Mouse (Mus musculus) right cerebral cortex, adult 2 months (tissue): ENCODE data around the gene Ror1.

Experiments used
- DNase-seq, 2 experiments: peaks; one replicate each; pipeline ENCODE4 v3.0.0; 2021 to 2022; ENCODE audit warnings: low spot score in 2 of 2

Gene Ror1

GRCm38 (mm10) chr4:100252646-100253045 lies 157.1 kb downstream of the Ror1 start:
- no peak for DNase-seq

DNA sequence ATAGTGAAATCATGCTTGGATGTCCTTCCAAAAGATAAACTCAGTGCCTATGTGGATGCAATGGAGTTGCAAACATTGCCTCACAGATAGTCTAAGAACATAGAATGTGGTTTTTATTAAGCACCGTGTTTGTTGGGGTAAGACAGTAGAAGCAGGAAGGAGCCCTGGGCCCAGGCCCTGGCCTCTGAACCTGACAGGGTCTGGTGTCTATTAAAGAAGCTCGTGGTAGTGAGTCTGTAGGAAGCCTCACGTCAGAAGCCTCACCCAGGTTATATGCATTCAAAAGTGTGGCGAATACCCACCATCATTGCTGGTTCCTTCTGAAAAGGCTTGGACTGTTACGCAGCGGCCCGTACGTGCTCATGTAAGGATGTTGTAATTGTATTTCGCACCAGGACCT lies 157.8 kb downstream of the Ror1 start:
- no peak for DNase-seq

DNA sequence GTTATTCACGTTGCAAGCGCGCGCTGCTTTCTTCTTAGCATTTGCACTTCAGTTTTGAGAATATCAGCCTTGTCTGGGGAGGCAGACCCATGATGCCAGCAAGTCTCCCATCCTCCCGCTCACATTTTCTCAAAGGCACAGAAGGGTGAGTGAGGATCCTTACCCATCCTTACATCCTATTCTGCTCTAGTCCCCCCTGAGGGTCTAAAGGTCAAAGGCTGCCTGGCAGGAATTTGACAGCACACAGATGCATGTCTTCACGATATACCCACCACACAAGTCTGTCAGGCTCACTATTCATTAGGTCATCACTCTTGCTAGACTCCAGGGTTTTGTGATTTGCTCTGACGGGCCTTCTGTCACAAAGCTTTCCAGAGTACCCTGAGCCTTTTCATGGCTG lies 158.2 kb downstream of the Ror1 start:
- no peak for DNase-seq

DNA sequence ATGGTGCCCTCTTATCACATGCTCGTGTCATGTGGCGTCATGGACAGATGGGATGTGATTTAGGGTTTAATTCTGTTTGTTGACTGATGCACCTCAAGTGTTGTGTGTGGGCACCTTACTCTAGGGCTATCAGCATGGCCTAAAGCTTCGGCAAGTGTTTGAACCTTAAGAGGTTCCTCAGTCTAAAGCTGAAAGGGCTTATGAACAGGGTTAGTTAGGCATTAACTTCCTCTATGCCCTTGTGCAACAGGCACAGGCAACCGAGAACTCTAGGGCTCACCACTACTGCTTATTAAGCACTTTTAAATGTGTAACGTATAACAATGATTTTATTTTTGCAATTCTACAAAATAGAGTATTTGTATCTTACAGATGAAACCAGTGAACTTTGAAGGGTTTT lies 162.9 kb downstream of the Ror1 start:
- DNase-seq, result no peak

GRCm38 (mm10) chr4:100263917-100264316 lies 168.3 kb downstream of the Ror1 start:
- DNase-seq, result no peak

DNA sequence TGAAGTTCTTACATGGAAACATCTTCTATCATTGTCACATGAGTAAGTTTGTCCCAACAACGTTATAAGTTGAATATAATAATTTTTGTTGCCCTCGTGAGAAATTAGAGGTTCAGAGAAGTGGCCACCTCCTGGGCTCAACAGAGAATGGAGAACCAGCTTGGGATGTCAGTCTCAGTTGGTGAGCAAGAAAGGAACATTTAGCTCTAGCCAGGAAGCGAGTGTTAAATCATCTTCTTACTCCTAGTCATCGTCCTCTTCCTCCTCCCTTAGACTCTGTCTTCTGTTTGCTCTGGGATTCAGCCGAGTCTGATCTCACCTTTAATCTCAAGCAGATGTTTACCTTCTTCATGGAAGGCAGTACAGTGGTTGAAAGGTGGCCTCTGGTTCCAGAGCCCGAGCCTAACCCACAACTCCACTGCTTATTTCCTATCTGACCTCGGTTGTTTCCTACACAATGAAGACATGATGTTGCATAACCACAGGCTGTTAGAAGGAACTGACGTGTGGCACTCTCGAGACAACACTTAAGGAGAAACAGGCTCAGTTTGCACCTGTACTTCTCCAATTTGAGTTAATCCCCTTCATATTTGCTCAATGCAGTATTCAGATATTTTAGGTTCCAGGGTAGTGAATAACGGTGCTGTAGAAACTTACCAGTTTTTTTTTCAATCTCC lies 175.6 kb downstream of the Ror1 start:
- DNase-seq, result no peak

GRCm38 (mm10) chr4:100271736-100272127 lies 176.1 kb downstream of the Ror1 start:
- no peak for DNase-seq

GRCm38 (mm10) chr4:100273356-100273755 lies 177.8 kb downstream of the Ror1 start:
- DNase-seq, result no peak

GRCm38 (mm10) chr4:100273807-100274480 lies 178.4 kb downstream of the Ror1 start:
- DNase-seq, result no peak

DNA sequence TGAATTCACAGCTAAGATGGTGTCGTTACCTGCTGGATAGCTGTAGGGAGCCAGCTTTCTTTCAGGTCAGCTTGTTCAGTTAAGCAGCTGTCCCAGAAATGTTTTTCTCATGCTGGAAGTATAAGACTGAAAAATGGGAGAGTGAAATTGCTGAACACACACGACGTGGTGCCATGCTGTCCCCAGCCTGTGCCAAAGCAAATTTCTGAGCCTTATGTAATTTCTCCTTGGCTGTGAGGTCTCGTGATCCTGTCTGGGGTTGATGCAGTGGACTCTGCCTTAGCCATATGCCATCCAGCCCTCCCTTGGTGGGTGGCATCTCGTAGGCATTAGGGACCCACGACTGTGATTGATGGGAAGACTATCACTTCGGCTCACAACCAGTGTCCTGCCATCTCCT lies 180.9 kb downstream of the Ror1 start:
- no peak for DNase-seq

DNA sequence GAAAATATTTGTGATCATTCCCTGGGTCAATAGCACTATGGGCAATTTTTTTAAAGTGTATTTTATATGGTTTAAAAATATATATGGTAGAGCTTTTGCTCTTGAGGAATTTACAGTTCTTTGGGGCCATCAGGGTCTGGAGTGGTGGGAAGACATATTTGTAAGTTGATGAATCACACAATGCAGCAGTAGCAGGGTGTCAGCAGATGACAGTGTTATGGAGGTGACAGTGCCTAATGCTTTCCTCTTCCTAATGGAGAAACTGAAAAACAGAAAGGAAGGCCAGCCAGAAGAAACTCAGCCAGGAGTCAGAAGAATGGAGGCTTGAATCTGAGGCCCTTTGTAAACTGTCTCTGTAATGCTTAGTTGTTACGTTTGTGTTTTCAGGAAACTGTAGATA lies 181.4 kb downstream of the Ror1 start:
- DNase-seq, result no peak

GRCm38 (mm10) chr4:100283171-100283880 lies 187.7 kb downstream of the Ror1 start:
- no peak for DNase-seq

- no peak for DNase-seq
Measured at GRCm38 (mm10) chr4:100284528-100284927, 188.9 kb downstream of the Ror1 start.

- no peak for DNase-seq
Measured at GRCm38 (mm10) chr4:100286111-100286541, 190.5 kb downstream of the Ror1 start.

GRCm38 (mm10) chr4:100286800-100287199 lies 191.2 kb downstream of the Ror1 start:
- no peak for DNase-seq

DNA sequence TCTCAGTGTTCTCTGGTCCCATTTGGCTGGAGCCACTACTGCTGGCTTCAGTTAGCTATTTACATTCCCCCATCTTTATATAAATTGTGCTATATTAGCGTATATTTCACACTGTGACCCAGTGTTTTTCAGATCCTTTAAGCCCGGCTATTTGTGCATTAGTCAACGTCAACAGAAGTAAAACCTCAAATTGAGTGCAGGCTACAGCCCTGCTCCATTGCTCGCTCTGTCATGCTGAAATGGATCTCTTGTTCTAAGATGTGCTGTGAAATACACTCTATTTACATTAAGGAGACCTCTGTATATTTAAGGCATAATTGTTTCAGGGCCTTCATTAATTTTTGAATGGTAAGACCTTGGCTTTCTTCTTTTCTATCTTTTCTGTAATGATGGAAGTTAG lies 192.2 kb downstream of the Ror1 start:
- DNase-seq, result no peak

- no peak for DNase-seq
Measured at GRCm38 (mm10) chr4:100291015-100291651, 195.5 kb downstream of the Ror1 start.

DNA sequence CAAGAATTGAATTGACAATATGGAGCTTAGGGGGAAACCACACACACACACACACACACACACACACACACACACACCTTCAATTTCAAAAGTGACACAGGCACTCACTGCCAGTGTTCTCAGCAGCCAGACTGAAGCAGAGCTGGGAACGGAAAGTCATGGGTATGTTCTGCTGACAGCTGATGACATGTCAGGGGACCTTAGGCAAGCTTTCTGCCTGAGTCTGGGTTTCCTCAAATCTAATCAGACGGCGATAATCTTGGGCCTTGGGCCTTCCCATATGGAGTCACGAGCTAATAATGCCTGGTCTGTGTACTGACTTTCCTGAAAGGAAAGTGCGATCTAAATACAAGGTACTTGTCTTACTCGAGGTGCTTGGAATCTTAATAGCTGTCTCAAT lies 202.1 kb downstream of the Ror1 start:
- DNase-seq, result no peak

DNA sequence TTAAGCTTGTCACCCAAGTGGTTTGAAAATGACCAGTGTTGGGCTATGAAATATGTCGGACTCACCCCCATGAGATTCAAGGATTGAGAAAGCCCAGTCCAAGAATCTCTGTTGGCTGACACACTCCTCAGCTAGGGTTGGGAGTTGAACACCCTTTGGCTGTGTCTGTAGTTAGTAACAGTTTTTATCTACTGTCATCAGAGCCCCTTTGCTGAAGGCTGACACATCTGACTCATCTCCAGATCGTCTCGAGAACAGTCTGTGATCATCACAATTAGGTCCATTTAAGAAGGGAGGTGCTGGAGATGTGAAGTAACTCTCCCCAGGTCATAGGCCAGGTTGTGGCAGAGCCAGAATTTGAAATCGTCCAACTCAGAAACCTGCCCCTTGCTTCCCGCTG lies 203.0 kb downstream of the Ror1 start:
- no peak for DNase-seq

- DNase-seq, result no peak
Measured at GRCm38 (mm10) chr4:100300171-100300570, 204.6 kb downstream of the Ror1 start.

- DNase-seq, result no peak
Measured at GRCm38 (mm10) chr4:100301423-100301822, 205.8 kb downstream of the Ror1 start.

GRCm38 (mm10) chr4:100307365-100307764 lies 211.8 kb downstream of the Ror1 start:
- no peak for DNase-seq
